Mouse (Mus musculus): Measurements from ENCODE around the gene Chgb. TPM values are rescaled to one million over a fixed set of nuclear protein-coding genes. Genes with fewer than 3 reads are reported as not detected.

The Chgb gene
- 70.3 and 84.2 TPM in 2 replicates for polyA plus RNA-seq (2014; fragmentation: Nextera tagmentation; extraction: Ambion mirVana)

DNA sequence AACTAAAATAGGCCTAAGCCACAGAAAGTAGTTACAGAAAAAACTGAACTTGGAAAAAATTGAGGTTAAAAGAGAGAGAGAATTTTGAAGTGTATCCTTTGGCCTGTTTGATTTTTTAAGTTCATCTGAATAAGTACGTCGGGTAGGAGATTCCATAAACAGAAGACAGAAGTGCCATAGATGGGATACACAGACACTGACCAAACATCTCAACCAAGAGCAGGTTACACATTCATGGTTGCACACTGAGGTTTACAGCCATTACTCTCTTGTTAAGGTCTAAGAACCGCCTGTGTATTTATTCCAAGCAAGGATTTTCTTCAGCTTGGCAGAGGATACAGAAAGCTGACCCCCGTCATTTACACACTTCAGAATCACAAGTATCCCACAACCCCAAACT is at the start of gene Chgb:
TSS of gene Chgb (plus strand) at position 301 of the 400 bp plus-strand sequence.
- Histone ChIP-seq H3K4me2 (replicated peaks) (peak within 1 kb of the TSS; percentile 57), H3K4me1 (replicated peaks; ENCODE audit: control insufficient read depth, insufficient read depth, low read length) (peaks cover 8% of the 10 kb centered on the region; the same call in 1 of the 2 replicates), H3K36me3 (replicated peaks; ENCODE audit: control insufficient read depth, insufficient read depth) (0 out of 2 replicates have a peak, but pooled peaks cover 4% of the 10 kb centered on the region), H3K27ac (peak within 1 kb of the TSS; percentile 97), H3K9me3 (ENCODE audit: control insufficient read depth, low read length) (no peaks in the 10 kb centered on the region), H3K9ac (peak within 1 kb of the TSS; percentile 93), H3K4me3 (replicated peaks; ENCODE audit: low read length) (peak within 1 kb of the TSS; percentile 65), H3K27me3 (ENCODE audit: control insufficient read depth, insufficient read depth, low read length) (no peaks in the 10 kb centered on the region)
- WGBS = 9% methylated on average over 4 of the region's 4 CpGs
- ATAC-seq (ENCODE audit: low FRiP score) (no peak), DNase-seq (ENCODE audit: low spot score) (no peak)

DNA sequence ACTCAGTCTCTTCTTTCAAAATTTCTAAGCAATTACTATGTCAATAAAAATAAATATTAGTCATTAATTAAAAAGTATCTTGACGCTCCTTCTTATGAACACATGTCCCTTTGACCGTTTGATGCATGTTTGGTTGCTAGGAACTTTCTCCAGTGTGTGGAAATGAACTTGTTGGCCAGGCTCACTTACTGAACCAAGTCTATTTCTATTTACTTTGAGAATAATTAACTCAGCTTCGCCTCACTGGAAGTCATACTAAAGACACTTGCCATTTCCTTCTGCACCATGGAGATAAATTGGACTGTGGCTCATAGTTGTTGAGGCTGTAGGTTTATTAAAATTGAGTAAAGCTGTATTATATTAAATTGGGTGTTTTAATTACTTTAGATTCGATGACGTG is 48.1 kb upstream of the Chgb start:
- H3K27me3 ChIP-seq (ENCODE audit: control insufficient read depth, insufficient read depth, low read length) = no peaks in the 10 kb centered on the region
- H3K9ac ChIP-seq = no peak overlapping the region
- H3K4me2 ChIP-seq (replicated peaks) = no peak overlapping the region
- WGBS = 83% methylated on average over 5 of the region's 5 CpGs
- no peaks in the 10 kb centered on the region for H3K4me1 ChIP-seq (replicated peaks; ENCODE audit: control insufficient read depth, insufficient read depth, low read length)
- H3K9me3 ChIP-seq (ENCODE audit: control insufficient read depth, low read length) = no peaks in the 10 kb centered on the region
- H3K4me3 ChIP-seq (replicated peaks; ENCODE audit: low read length) = no peak overlapping the region
- no peaks in the 10 kb centered on the region for H3K36me3 ChIP-seq (replicated peaks; ENCODE audit: control insufficient read depth, insufficient read depth)
- ATAC-seq (ENCODE audit: low FRiP score) (no peak), DNase-seq (ENCODE audit: low spot score) (no peak)
- no peak overlapping the region for H3K27ac ChIP-seq

DNA sequence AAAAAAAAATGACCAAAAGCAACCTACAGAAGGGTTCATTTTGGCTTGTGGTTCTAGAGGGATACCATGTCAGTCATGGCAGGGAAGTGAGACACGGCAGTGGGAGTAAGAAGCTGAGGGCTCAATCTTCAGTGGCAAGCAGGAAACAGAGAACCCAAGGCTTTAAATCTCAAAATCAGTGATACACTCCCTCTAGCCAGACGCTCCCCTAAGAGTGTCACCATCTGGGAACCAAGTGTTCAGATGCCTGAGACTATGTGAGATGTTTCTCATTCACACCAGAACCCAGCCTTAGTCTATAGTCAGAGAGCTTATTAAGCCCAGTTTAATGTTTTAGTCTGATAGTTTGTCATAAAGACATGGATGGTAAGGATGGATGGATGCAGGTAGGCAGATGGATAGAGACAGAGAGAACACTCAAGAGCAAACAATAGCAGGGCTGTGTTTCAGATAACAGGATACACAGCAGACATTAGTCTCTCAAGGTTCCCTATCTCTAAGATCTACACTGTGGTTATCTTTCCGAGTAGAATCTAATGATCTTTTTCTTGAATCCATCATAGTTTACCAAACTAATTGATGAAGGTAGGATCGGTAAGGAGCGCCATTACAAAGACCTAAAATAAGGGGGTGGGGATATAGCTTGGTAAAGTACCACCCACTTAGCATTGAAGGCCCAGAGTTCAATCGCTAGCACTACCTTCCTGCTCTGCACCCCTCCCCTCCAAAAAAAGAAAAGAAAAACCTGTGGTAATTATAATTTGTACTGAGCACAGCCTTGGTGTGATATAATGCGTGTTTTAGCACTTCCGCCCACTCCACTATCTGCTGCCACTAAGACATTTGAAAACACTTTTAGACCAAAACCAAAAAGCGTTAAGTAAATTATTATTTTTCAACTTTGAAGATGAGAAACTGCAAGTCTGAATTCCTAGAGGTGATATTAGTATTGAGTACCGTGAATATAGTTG is 47.2 kb upstream of the Chgb start:
- Histone ChIP-seq H3K27me3 (ENCODE audit: control insufficient read depth, insufficient read depth, low read length) (no peaks in the 10 kb centered on the region), H3K36me3 (replicated peaks; ENCODE audit: control insufficient read depth, insufficient read depth) (no peaks in the 10 kb centered on the region), H3K27ac (no peak overlapping the region), H3K4me1 (replicated peaks; ENCODE audit: control insufficient read depth, insufficient read depth, low read length) (no peaks in the 10 kb centered on the region), H3K4me3 (replicated peaks; ENCODE audit: low read length) (no peak overlapping the region), H3K9me3 (ENCODE audit: control insufficient read depth, low read length) (no peaks in the 10 kb centered on the region), H3K9ac (no peak overlapping the region), H3K4me2 (replicated peaks) (no peak overlapping the region)
- DNase-seq (ENCODE audit: low spot score) (no peak), ATAC-seq (ENCODE audit: low FRiP score) (no peak)
- 95% methylated on average over 10 of the region's 10 CpGs for WGBS

DNA sequence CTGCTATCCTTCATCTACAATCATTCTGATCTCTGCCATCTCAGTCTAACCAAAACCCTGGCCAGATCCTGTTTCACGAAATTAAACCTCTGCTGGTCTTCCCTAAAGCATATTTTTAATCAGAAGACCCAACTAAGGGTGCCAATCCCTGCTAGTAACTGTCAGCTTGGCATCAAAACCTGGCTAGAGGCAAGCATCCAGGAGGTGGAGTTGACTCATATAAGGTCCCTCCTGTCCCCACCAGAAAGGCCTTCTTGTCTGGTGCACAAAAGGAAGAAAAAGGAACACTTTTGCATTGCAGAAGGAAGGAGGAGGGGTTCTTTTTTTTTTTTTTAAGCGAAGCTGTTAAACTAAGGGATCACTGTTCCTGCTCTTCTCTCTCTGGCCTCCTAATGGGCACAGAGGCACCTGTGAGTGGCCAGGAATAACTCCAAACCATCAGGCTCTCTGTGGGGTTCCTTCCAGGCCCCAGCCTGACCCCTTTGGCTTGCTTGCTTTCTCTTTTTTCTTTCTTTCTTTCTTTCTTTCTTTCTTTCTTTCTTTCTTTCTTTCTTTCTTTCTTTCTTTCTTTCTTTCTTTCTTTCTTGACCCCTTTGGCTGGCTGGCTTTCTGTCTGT is 42.2 kb upstream of the Chgb start:
- Histone ChIP-seq H3K4me1 (replicated peaks; ENCODE audit: control insufficient read depth, insufficient read depth, low read length) (no peaks in the 10 kb centered on the region), H3K4me2 (replicated peaks) (no peak overlapping the region), H3K27me3 (ENCODE audit: control insufficient read depth, insufficient read depth, low read length) (no peaks in the 10 kb centered on the region), H3K36me3 (replicated peaks; ENCODE audit: control insufficient read depth, insufficient read depth) (no peaks in the 10 kb centered on the region), H3K9ac (no peak overlapping the region), H3K4me3 (replicated peaks; ENCODE audit: low read length) (no peak overlapping the region), H3K9me3 (ENCODE audit: control insufficient read depth, low read length) (no peaks in the 10 kb centered on the region), H3K27ac (no peak overlapping the region)
- DNase-seq (ENCODE audit: low spot score) (no peak), ATAC-seq (ENCODE audit: low FRiP score) (no peak)
- WGBS = 59% methylated on average over 2 of the region's 2 CpGs

DNA sequence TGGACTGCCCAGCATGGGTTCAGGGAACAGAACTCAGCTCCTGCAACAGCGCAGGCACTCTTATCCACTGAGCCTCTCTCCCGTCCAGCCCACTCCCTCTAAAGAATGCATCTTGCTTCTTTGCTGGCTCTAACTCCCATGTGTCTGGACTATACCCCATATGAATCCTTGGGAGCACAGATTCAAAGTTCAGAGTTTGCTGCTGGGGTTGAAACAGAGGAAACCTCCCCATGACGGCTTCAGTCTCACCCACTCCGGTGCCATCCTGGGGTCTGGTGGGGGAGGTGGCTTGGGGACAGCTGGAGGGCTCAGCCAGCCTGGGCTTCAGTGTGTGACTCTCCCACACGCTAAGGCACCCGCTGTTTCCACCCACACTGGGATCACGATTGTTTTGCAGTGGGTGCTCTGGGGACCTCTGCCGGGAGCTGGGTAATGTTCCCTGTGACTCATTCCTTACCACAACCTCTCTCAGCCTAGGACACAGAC is 39.2 kb upstream of the Chgb start:
- Histone ChIP-seq H3K4me2 (replicated peaks) (no peak overlapping the region), H3K4me1 (replicated peaks; ENCODE audit: control insufficient read depth, insufficient read depth, low read length) (no peaks in the 10 kb centered on the region), H3K36me3 (replicated peaks; ENCODE audit: control insufficient read depth, insufficient read depth) (no peaks in the 10 kb centered on the region), H3K4me3 (replicated peaks; ENCODE audit: low read length) (no peak overlapping the region), H3K27ac (no peak overlapping the region), H3K9me3 (ENCODE audit: control insufficient read depth, low read length) (no peaks in the 10 kb centered on the region), H3K9ac (no peak overlapping the region), H3K27me3 (ENCODE audit: control insufficient read depth, insufficient read depth, low read length) (no peaks in the 10 kb centered on the region)
- ATAC-seq (ENCODE audit: low FRiP score) = no peak; the same call in 1 of the 2 replicates
- no peak for DNase-seq (ENCODE audit: low spot score)
- WGBS = 37% methylated on average over 8 of the region's 8 CpGs

DNA sequence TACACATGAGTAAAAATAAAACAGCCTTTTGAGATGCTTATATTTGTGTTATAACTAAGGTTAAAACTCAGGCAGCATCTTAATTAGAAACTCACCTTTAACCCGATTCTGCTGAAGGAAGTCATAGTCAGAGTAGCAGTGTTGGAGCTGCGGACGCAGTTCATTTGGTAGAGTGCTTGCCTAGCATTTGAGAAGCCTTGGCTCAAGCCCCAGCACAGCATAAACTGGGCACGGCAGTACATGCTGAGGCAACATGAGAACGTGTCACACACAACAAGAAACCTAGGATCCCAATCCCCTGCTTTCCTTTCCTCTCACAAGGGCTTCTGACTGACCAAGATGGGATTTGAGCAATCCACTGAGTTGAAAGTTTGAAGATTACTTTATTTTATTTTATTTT is 36.2 kb upstream of the Chgb start:
- H3K4me2 ChIP-seq (replicated peaks) = no peak overlapping the region
- no peaks in the 10 kb centered on the region for H3K27me3 ChIP-seq (ENCODE audit: control insufficient read depth, insufficient read depth, low read length)
- no peaks in the 10 kb centered on the region for H3K36me3 ChIP-seq (replicated peaks; ENCODE audit: control insufficient read depth, insufficient read depth)
- ATAC-seq (ENCODE audit: low FRiP score) (no peak), DNase-seq (ENCODE audit: low spot score) (no peak)
- no peaks in the 10 kb centered on the region for H3K4me1 ChIP-seq (replicated peaks; ENCODE audit: control insufficient read depth, insufficient read depth, low read length)
- H3K9ac ChIP-seq = no peak overlapping the region
- H3K4me3 ChIP-seq (replicated peaks; ENCODE audit: low read length) = no peak overlapping the region
- WGBS = 94% methylated on average over 5 of the region's 5 CpGs
- H3K27ac ChIP-seq = no peak overlapping the region
- H3K9me3 ChIP-seq (ENCODE audit: control insufficient read depth, low read length) = no peaks in the 10 kb centered on the region

DNA sequence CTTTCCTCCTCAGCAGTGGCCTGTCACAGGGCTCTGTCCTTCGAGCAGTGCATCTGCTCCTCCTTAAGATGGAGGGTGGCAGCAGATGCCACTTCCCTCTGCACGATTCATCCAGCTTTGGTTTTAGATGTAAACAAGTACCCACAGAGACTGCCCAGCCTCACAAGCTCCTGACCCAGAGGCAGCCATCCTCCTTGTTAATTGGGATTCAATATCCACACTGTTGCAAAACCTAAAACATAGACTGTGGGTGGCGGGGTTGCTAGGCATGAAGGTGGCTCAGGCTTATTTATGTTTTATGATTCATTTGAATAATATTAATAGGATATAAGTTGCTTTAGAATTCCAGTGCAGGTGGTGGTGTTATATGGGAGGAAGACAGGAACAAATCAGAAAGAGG is 35.0 kb upstream of the Chgb start:
- ATAC-seq (ENCODE audit: low FRiP score) (no peak), DNase-seq (ENCODE audit: low spot score) (no peak)
- peaks cover 5% of the 10 kb centered on the region; the same call in 1 of the 2 replicates for H3K36me3 ChIP-seq (replicated peaks; ENCODE audit: control insufficient read depth, insufficient read depth)
- no peak overlapping the region for H3K4me2 ChIP-seq (replicated peaks)
- H3K9me3 ChIP-seq (ENCODE audit: control insufficient read depth, low read length) = no peaks in the 10 kb centered on the region
- H3K9ac ChIP-seq = no peak overlapping the region
- no peak overlapping the region for H3K4me3 ChIP-seq (replicated peaks; ENCODE audit: low read length)
- 91% methylated on average over 3 of the region's 3 CpGs for WGBS
- H3K27ac ChIP-seq = no peak overlapping the region
- no peaks in the 10 kb centered on the region for H3K27me3 ChIP-seq (ENCODE audit: control insufficient read depth, insufficient read depth, low read length)
- no peaks in the 10 kb centered on the region for H3K4me1 ChIP-seq (replicated peaks; ENCODE audit: control insufficient read depth, insufficient read depth, low read length)

DNA sequence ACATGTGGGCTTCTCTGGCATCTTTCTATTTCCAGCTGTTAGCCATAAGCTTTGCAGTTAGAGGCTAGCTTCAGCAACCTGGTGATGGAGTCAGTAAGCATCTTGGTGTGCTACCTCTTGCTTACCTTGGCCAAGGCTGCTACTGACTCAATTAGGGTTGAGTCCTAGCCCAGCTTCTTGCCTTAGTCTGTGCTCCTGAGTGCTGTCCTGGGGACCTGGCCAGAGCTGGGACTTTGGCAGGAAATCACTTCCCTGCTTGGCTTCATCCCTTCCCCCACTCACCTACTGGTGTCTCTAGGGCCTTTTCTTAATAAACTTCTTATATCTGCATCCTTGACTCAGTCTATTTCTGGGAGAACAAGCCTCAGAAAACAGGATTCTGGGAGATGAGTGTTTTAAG is 30.4 kb upstream of the Chgb start:
- Histone ChIP-seq H3K4me3 (replicated peaks; ENCODE audit: low read length) (no peak overlapping the region), H3K4me2 (replicated peaks) (no peak overlapping the region), H3K27ac (no peak overlapping the region), H3K9me3 (ENCODE audit: control insufficient read depth, low read length) (no peaks in the 10 kb centered on the region), H3K4me1 (replicated peaks; ENCODE audit: control insufficient read depth, insufficient read depth, low read length) (no peaks in the 10 kb centered on the region), H3K36me3 (replicated peaks; ENCODE audit: control insufficient read depth, insufficient read depth) (peaks cover 5% of the 10 kb centered on the region; the same call in 1 of the 2 replicates), H3K27me3 (ENCODE audit: control insufficient read depth, insufficient read depth, low read length) (no peaks in the 10 kb centered on the region), H3K9ac (no peak overlapping the region)
- ATAC-seq (ENCODE audit: low FRiP score) = no peak
- DNase-seq (ENCODE audit: low spot score) = no peak
